Mouse (Mus musculus): ENCODE results near the gene Ttc7b. TPM values are rescaled to one million over a fixed set of nuclear protein-coding genes. Genes with fewer than 3 reads are reported as not detected.
A peak's percentile ranks its signal among the peaks of the same experiment; 100 is the strongest.

The Ttc7b gene
- polyA plus RNA-seq, 1 experiment from 2014 or later, result 4.0 TPM

- no peaks in the 10 kb centered on the region for H3K9me3 ChIP-seq (ENCODE audit: control insufficient read depth)
- TF ChIP-seq CTCF (IDR thresholded peaks at IDR 0.05; ENCODE audit: low read depth), result no peak
- 0 out of 2 replicates have a peak, but pooled peaks cover 3% of the 10 kb centered on the region for H3K36me3 ChIP-seq (ENCODE audit: control insufficient read depth, insufficient read depth)
- 46% methylated on average over 3 of the region's 3 CpGs for WGBS
- no peak overlapping the region for H3K9ac ChIP-seq (ENCODE audit: low read depth, low read length)
- H3K4me2 ChIP-seq (replicated peaks; ENCODE audit: low read depth), result no peak overlapping the region
- H3K4me1 ChIP-seq (replicated peaks; ENCODE audit: control insufficient read depth, insufficient read depth, low read length), result no peaks in the 10 kb centered on the region
- no peak overlapping the region; the same call in 1 of the 2 replicates for H3K27ac ChIP-seq (ENCODE audit: low read depth, low read length)
- ATAC-seq, result no peak
- no peaks in the 10 kb centered on the region for H3K27me3 ChIP-seq (replicated peaks; ENCODE audit: control insufficient read depth, insufficient read depth, low read length)
- no peak overlapping the region for H3K4me3 ChIP-seq (ENCODE audit: low read depth, low read length)
These were observed 80.7 kb downstream of the Ttc7b start for GRCm38 (mm10) chr12:100439883-100440282.

- no peak for ATAC-seq
- no peak overlapping the region for H3K4me3 ChIP-seq (ENCODE audit: low read depth, low read length)
- H3K9me3 ChIP-seq (ENCODE audit: control insufficient read depth), result no peaks in the 10 kb centered on the region
- no peaks in the 10 kb centered on the region for H3K27me3 ChIP-seq (replicated peaks; ENCODE audit: control insufficient read depth, insufficient read depth, low read length)
- WGBS, result 43% methylated on average over 4 of the region's 4 CpGs
- no peak overlapping the region for H3K4me2 ChIP-seq (replicated peaks; ENCODE audit: low read depth)
- no peak overlapping the region for H3K9ac ChIP-seq (ENCODE audit: low read depth, low read length)
- TF ChIP-seq CTCF (IDR thresholded peaks at IDR 0.05; ENCODE audit: low read depth), result no peak
- H3K36me3 ChIP-seq (ENCODE audit: control insufficient read depth, insufficient read depth), result 0 out of 2 replicates have a peak, but pooled peaks cover 3% of the 10 kb centered on the region
- no peaks in the 10 kb centered on the region for H3K4me1 ChIP-seq (replicated peaks; ENCODE audit: control insufficient read depth, insufficient read depth, low read length)
- H3K27ac ChIP-seq (ENCODE audit: low read depth, low read length), result 0 out of 2 replicates have a peak overlapping the region, but pooled peaks have one; percentile 24
These were observed 81.4 kb downstream of the Ttc7b start for GRCm38 (mm10) chr12:100439145-100439755.

GRCm38 (mm10) chr12:100438509-100438908 lies 82.1 kb downstream of the Ttc7b start:
- Histone ChIP-seq H3K27me3 (replicated peaks; ENCODE audit: control insufficient read depth, insufficient read depth, low read length) (no peaks in the 10 kb centered on the region), H3K4me1 (replicated peaks; ENCODE audit: control insufficient read depth, insufficient read depth, low read length) (no peaks in the 10 kb centered on the region), H3K36me3 (ENCODE audit: control insufficient read depth, insufficient read depth) (0 out of 2 replicates have a peak, but pooled peaks cover 3% of the 10 kb centered on the region), H3K27ac (ENCODE audit: low read depth, low read length) (0 out of 2 replicates have a peak overlapping the region, but pooled peaks have one; percentile 24), H3K4me2 (replicated peaks; ENCODE audit: low read depth) (no peak overlapping the region), H3K9ac (ENCODE audit: low read depth, low read length) (no peak overlapping the region), H3K4me3 (ENCODE audit: low read depth, low read length) (no peak overlapping the region), H3K9me3 (ENCODE audit: control insufficient read depth) (no peaks in the 10 kb centered on the region)
- WGBS, result 91% methylated on average over 7 of the region's 7 CpGs
- TF ChIP-seq CTCF (IDR thresholded peaks at IDR 0.05; ENCODE audit: low read depth), result no peak
- ATAC-seq, result no peak

GRCm38 (mm10) chr12:100437862-100438261 lies 82.8 kb downstream of the Ttc7b start:
- Histone ChIP-seq H3K9ac (ENCODE audit: low read depth, low read length) (no peak overlapping the region), H3K27me3 (replicated peaks; ENCODE audit: control insufficient read depth, insufficient read depth, low read length) (no peaks in the 10 kb centered on the region), H3K27ac (ENCODE audit: low read depth, low read length) (no peak overlapping the region), H3K36me3 (ENCODE audit: control insufficient read depth, insufficient read depth) (0 out of 2 replicates have a peak, but pooled peaks cover 3% of the 10 kb centered on the region), H3K4me2 (replicated peaks; ENCODE audit: low read depth) (no peak overlapping the region), H3K9me3 (ENCODE audit: control insufficient read depth) (no peaks in the 10 kb centered on the region), H3K4me1 (replicated peaks; ENCODE audit: control insufficient read depth, insufficient read depth, low read length) (no peaks in the 10 kb centered on the region), H3K4me3 (ENCODE audit: low read depth, low read length) (no peak overlapping the region)
- WGBS, result 88% methylated on average over 5 of the region's 5 CpGs
- ATAC-seq, result no peak
- TF ChIP-seq CTCF (IDR thresholded peaks at IDR 0.05; ENCODE audit: low read depth), result no peak

- ATAC-seq, result no peak
- WGBS, result 87% methylated on average over 1 of the region's 1 CpGs
These were observed 84.9 kb downstream of the Ttc7b start for GRCm38 (mm10) chr12:100435763-100436162.

GRCm38 (mm10) chr12:100431830-100432229 lies 88.8 kb downstream of the Ttc7b start:
- no peaks in the 10 kb centered on the region for H3K36me3 ChIP-seq (ENCODE audit: control insufficient read depth, insufficient read depth)
- H3K9ac ChIP-seq (ENCODE audit: low read depth, low read length), result no peak overlapping the region
- no peaks in the 10 kb centered on the region for H3K27me3 ChIP-seq (replicated peaks; ENCODE audit: control insufficient read depth, insufficient read depth, low read length)
- H3K4me1 ChIP-seq (replicated peaks; ENCODE audit: control insufficient read depth, insufficient read depth, low read length), result no peaks in the 10 kb centered on the region
- H3K9me3 ChIP-seq (ENCODE audit: control insufficient read depth), result no peaks in the 10 kb centered on the region
- no peak overlapping the region for H3K27ac ChIP-seq (ENCODE audit: low read depth, low read length)
- WGBS, result 80% methylated on average over 6 of the region's 6 CpGs
- H3K4me3 ChIP-seq (ENCODE audit: low read depth, low read length), result no peak overlapping the region
- no peak for TF ChIP-seq CTCF (IDR thresholded peaks at IDR 0.05; ENCODE audit: low read depth)
- no peak for ATAC-seq
- no peak overlapping the region for H3K4me2 ChIP-seq (replicated peaks; ENCODE audit: low read depth)

More at GRCm38 (mm10) chr12:100435763-100436162, 84.9 kb downstream of the Ttc7b start:
- no peak for TF ChIP-seq CTCF (IDR thresholded peaks at IDR 0.05; ENCODE audit: low read depth)
- Histone ChIP-seq H3K4me3 (ENCODE audit: low read depth, low read length) (no peak overlapping the region), H3K27ac (ENCODE audit: low read depth, low read length) (no peak overlapping the region), H3K9me3 (ENCODE audit: control insufficient read depth) (no peaks in the 10 kb centered on the region), H3K9ac (ENCODE audit: low read depth, low read length) (no peak overlapping the region), H3K27me3 (replicated peaks; ENCODE audit: control insufficient read depth, insufficient read depth, low read length) (no peaks in the 10 kb centered on the region), H3K4me1 (replicated peaks; ENCODE audit: control insufficient read depth, insufficient read depth, low read length) (no peaks in the 10 kb centered on the region), H3K36me3 (ENCODE audit: control insufficient read depth, insufficient read depth) (no peaks in the 10 kb centered on the region), H3K4me2 (replicated peaks; ENCODE audit: low read depth) (no peak overlapping the region)
